Mouse (Mus musculus): Measurements from ENCODE around the gene Vopp1. TPM values are rescaled to one million over a fixed set of nuclear protein-coding genes. Genes with fewer than 3 reads are reported as not detected.

The Vopp1 gene
- polyA plus RNA-seq, 1 experiment from 2014 or later: 76.2 TPM

DNA sequence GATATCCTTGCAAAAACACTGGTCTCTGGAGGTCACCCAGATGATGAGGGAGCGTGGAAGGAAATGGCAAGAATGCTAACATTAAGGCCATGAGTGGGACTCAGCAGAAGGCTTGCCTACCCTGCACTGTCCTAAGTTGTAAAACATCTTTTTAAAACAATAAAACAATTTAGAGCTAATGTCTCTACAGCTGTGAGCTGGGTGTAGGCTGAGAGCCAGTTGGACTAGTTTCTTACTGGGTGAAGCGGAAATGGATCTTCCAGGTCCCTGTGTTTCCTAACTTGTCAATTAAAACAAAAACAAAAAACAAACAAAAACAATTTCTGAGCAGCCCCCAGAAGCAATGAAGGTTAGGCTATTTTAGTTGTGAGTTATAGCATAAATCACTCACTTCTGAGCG lies 131.8 kb downstream of the Vopp1 start:
- Histone ChIP-seq H3K27ac (no peak overlapping the region), H3K4me3 (no peak overlapping the region), H3K27me3 (no peaks in the 10 kb centered on the region), H3K9ac (no peak overlapping the region), H3K9me3 (no peaks in the 10 kb centered on the region), H3K4me2 (replicated peaks) (no peak overlapping the region), H3K4me1 (no peaks in the 10 kb centered on the region), H3K36me3 (0 out of 2 replicates have a peak, but pooled peaks cover 2% of the 10 kb centered on the region)
- no peak for ATAC-seq (ENCODE audit: insufficient number of reproducible peaks, insufficient read depth, low FRiP score, low TSS enrichment)
- WGBS: 85% methylated on average over 3 of the region's 3 CpGs

DNA sequence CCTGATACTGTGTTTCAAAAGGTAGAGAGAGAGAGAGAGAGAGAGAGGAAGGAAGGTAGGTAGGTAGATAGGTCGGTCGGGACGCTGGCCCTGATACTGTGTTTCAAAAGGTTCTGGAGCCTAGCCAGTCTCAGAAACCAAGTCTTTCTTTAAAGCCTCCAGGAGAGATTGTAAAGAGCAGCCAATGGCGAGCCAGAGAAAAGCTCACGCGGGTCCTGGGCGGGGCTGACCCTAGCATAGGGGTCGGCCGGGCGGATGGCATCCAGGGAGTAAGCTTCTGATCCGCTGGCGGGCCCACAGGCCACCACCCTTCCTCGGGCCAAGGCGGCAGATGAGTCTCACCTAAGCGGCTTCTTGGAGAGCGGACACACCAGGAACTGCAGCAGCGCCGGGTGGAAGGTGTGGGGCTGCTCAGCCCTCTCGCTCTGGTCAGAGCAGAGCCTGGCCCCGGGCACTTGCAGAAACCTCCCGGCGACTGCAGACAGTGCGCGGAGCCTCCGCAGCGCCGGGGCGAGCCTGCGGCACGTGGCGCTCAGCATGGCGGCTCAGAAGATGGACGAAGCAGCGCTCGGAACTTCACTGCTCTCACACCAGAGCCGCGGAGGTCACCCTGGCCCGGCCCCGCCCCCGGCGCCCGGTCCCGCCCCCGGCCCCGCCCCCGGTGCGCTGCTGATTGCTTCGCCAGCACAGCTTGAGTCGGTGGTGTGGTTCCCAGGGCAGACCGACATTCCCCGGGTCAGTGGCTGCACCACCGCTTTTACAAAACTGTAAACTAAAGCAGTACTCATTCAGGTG lies 133.3 kb downstream of the Vopp1 start, which contains the start of gene Pyurf:
Pyurf (minus strand) TSS at position 612 of the 795 bp plus-strand sequence.
- no peaks in the 10 kb centered on the region for H3K27me3 ChIP-seq
- peak within 1 kb of the TSS; percentile 79 for H3K4me3 ChIP-seq
- peak within 1 kb of the TSS; percentile 58 for H3K4me2 ChIP-seq (replicated peaks)
- under 1% methylated on average over 52 of the region's 52 CpGs for WGBS
- H3K36me3 ChIP-seq: peaks cover 13% of the 10 kb centered on the region; the same call in 1 of the 2 replicates
- peak; percentile 96 for ATAC-seq (ENCODE audit: insufficient number of reproducible peaks, insufficient read depth, low FRiP score, low TSS enrichment)
- H3K4me1 ChIP-seq: no peaks in the 10 kb centered on the region
- H3K9me3 ChIP-seq: no peaks in the 10 kb centered on the region
- peak within 1 kb of the TSS; percentile 90 for H3K27ac ChIP-seq
- H3K9ac ChIP-seq: peak within 1 kb of the TSS; percentile 74

- H3K36me3 ChIP-seq: peaks cover 18% of the 10 kb centered on the region; the same call in 1 of the 2 replicates
- no peak overlapping the region for H3K9ac ChIP-seq
- no peak for ATAC-seq (ENCODE audit: insufficient number of reproducible peaks, insufficient read depth, low FRiP score, low TSS enrichment)
- H3K27ac ChIP-seq: no peak overlapping the region
- 93% methylated on average over 1 of the region's 1 CpGs for WGBS
- H3K4me1 ChIP-seq: no peaks in the 10 kb centered on the region
- H3K4me2 ChIP-seq (replicated peaks): no peak overlapping the region
- 0 out of 2 replicates have a peak, but pooled peaks cover 5% of the 10 kb centered on the region for H3K9me3 ChIP-seq
- H3K4me3 ChIP-seq: no peak overlapping the region
- H3K27me3 ChIP-seq: no peaks in the 10 kb centered on the region
These were observed 140.8 kb downstream of the Vopp1 start for GRCm38 (mm10) chr6:57684156-57684555.

Other genes starting within 250 kb of the Vopp1 start
- 1.9 and 2.5 TPM in 2 replicates for gene Herc6, start 244.2 kb downstream of the Vopp1 start, polyA plus RNA-seq (2016; fragmentation: Nextera tagmentation; extraction: Ambion mirVana)
- 15.4 and 16.5 TPM in 2 replicates for gene Pyurf, start 133.1 kb downstream of the Vopp1 start, polyA plus RNA-seq (2016; fragmentation: Nextera tagmentation; extraction: Ambion mirVana)
- 37.7 and 39.7 TPM in 2 replicates for gene Lancl2, start 122.6 kb downstream of the Vopp1 start, polyA plus RNA-seq (2016; fragmentation: Nextera tagmentation; extraction: Ambion mirVana)
- not detected in 2 replicates for gene Vmn1r21, start 25.2 kb upstream of the Vopp1 start, polyA plus RNA-seq (2016; fragmentation: Nextera tagmentation; extraction: Ambion mirVana)
- not detected in 2 replicates for gene Vmn1r22, start 82.9 kb upstream of the Vopp1 start, polyA plus RNA-seq (2016; fragmentation: Nextera tagmentation; extraction: Ambion mirVana)
- gene Vmn1r23, start 101.7 kb upstream of the Vopp1 start, polyA plus RNA-seq (2016; fragmentation: Nextera tagmentation; extraction: Ambion mirVana): not detected in 2 replicates
- gene Vmn1r24, start 136.3 kb upstream of the Vopp1 start, polyA plus RNA-seq (2016; fragmentation: Nextera tagmentation; extraction: Ambion mirVana): not detected in 2 replicates
- not detected in 2 replicates for gene Vmn1r25, start 155.7 kb upstream of the Vopp1 start, polyA plus RNA-seq (2016; fragmentation: Nextera tagmentation; extraction: Ambion mirVana)
- gene Vmn1r26, start 190.0 kb upstream of the Vopp1 start, polyA plus RNA-seq (2016; fragmentation: Nextera tagmentation; extraction: Ambion mirVana): not detected in 2 replicates

Measured in embryonic facial prominence, embryonic 12.5 days (tissue).